Mouse (Mus musculus): ENCODE data around the gene Gm10401. TPM values are rescaled to one million over a fixed set of nuclear protein-coding genes. Genes with fewer than 3 reads are reported as not detected.

Gm10401 gene
- polyA plus RNA-seq, 2 experiments from 2014 or later: 11.7 to 19.1 TPM

- no peak for ATAC-seq
Observed at GRCm38 (mm10) chr5:115069611-115070010, 28.5 kb downstream of the Gm10401 start.

- no peak for ATAC-seq
Observed at GRCm38 (mm10) chr5:115068671-115069421, 29.2 kb downstream of the Gm10401 start.

- ATAC-seq: no peak
Observed at GRCm38 (mm10) chr5:115066245-115066644, 31.9 kb downstream of the Gm10401 start.

GRCm38 (mm10) chr5:115063391-115063790, 34.7 kb downstream of the Gm10401 start:
- ATAC-seq: no peak

GRCm38 (mm10) chr5:115062566-115062965, 35.5 kb downstream of the Gm10401 start:
- no peak for ATAC-seq

- no peak for ATAC-seq
Observed at GRCm38 (mm10) chr5:115060977-115061376, 37.1 kb downstream of the Gm10401 start.

- no peak for ATAC-seq
Observed at GRCm38 (mm10) chr5:115060067-115060695, 37.9 kb downstream of the Gm10401 start.

GRCm38 (mm10) chr5:115058584-115059297, 39.4 kb downstream of the Gm10401 start:
- no peak for ATAC-seq

GRCm38 (mm10) chr5:115057153-115057552, 40.9 kb downstream of the Gm10401 start:
- no peak for ATAC-seq

GRCm38 (mm10) chr5:115055418-115055817, 42.7 kb downstream of the Gm10401 start:
- no peak for ATAC-seq

- no peak for ATAC-seq
Observed at GRCm38 (mm10) chr5:115053791-115054396, 44.2 kb downstream of the Gm10401 start.

- no peak for ATAC-seq
Observed at GRCm38 (mm10) chr5:115052546-115052945, 45.5 kb downstream of the Gm10401 start.

GRCm38 (mm10) chr5:115050776-115051175, 47.3 kb downstream of the Gm10401 start:
- no peak for ATAC-seq

- no peak for ATAC-seq
Observed at GRCm38 (mm10) chr5:115049692-115050091, 48.4 kb downstream of the Gm10401 start.

Other genes starting within 250 kb of the Gm10401 start
- not detected for gene 4930519G04Rik, start 244.6 kb downstream of the Gm10401 start, polyA plus RNA-seq (2017; shearing (Covaris generic))
- not detected for gene Gm9936, start 239.6 kb downstream of the Gm10401 start, polyA plus RNA-seq (2017; shearing (Covaris generic))
- gene Oasl2, start 201.4 kb downstream of the Gm10401 start, polyA plus RNA-seq (2017; shearing (Covaris generic)): 10 to 100 TPM in 1 of 2 experiments, 1 to 10 TPM in 1; 6.8 to 14.9 TPM
- gene Oasl1, start 175.1 kb downstream of the Gm10401 start, polyA plus RNA-seq (2017; shearing (Covaris generic)): 1 to 10 TPM; 1.7 to 4.1 TPM
- gene 2210016L21Rik, start 156.1 kb downstream of the Gm10401 start, polyA plus RNA-seq (2017; shearing (Covaris generic)): 10 to 100 TPM; 38.4 to 39.0 TPM
- under 1 TPM in 1 of 2 experiments, not detected in 1; 0.13 TPM for gene Hnf1a, start 127.2 kb downstream of the Gm10401 start, polyA plus RNA-seq (2017; shearing (Covaris generic))
- gene Sppl3, start 87.2 kb downstream of the Gm10401 start, polyA plus RNA-seq (2017; shearing (Covaris generic)): 10 to 100 TPM; 12.2 to 13.3 TPM
- gene Acads, start 21.1 kb upstream of the Gm10401 start, polyA plus RNA-seq (2017; shearing (Covaris generic)): 10 to 100 TPM; 14.7 to 24.1 TPM
- gene Unc119b, start 36.7 kb upstream of the Gm10401 start, polyA plus RNA-seq (2017; shearing (Covaris generic)): 10 to 100 TPM; 18.3 to 19.0 TPM
- gene Mlec, start 59.9 kb upstream of the Gm10401 start, polyA plus RNA-seq (2017; shearing (Covaris generic)): 10 to 100 TPM; 26.8 to 37.1 TPM
- under 1 TPM in 1 of 2 experiments, not detected in 1; 0.54 TPM for gene Cabp1, start 96.1 kb upstream of the Gm10401 start, polyA plus RNA-seq (2017; shearing (Covaris generic))
- gene Pop5, start 137.5 kb upstream of the Gm10401 start, polyA plus RNA-seq (2017; shearing (Covaris generic)): 100 to 1,000 TPM; 122 to 135 TPM
- 10 to 100 TPM; 30.8 to 33.1 TPM for gene Rnf10, start 174.6 kb upstream of the Gm10401 start, polyA plus RNA-seq (2017; shearing (Covaris generic))
- 10 to 100 TPM; 27.2 to 34.4 TPM for gene Coq5, start 181.4 kb upstream of the Gm10401 start, polyA plus RNA-seq (2017; shearing (Covaris generic))
- gene Dynll1, start 202.7 kb upstream of the Gm10401 start, polyA plus RNA-seq (2017; shearing (Covaris generic)): 100 to 1,000 TPM; 459 to 496 TPM
- gene Srsf9, start 228.9 kb upstream of the Gm10401 start, polyA plus RNA-seq (2017; shearing (Covaris generic)): 10 to 100 TPM; 17.9 to 23.8 TPM
- gene Gatc, start 242.9 kb upstream of the Gm10401 start, polyA plus RNA-seq (2017; shearing (Covaris generic)): 10 to 100 TPM; 11.3 to 12.0 TPM
- 10 to 100 TPM; 42.3 to 45.6 TPM for gene Triap1, start 242.9 kb upstream of the Gm10401 start, polyA plus RNA-seq (2017; shearing (Covaris generic))